Mouse (Mus musculus) granulocyte monocyte progenitor cell, adult 5-6 weeks (primary cell): ENCODE data around the gene Kmo. TPM values are rescaled to one million over a fixed set of nuclear protein-coding genes. Genes with fewer than 3 reads are reported as not detected.

ENCODE experiments used
- ATAC-seq: replicated peaks from 2 replicates; pipeline ENCODE4 v1.8.0; 2016; ENCODE audit warnings: mild to moderate bottlenecking, moderate TSS enrichment, inconsistent platforms; ENCODE audit not compliant: poor library complexity, severe bottlenecking
- total RNA-seq, 2 experiments: library from RNA; stranded (forward) in 1 of 2; stranded (reverse) in 1 of 2; fragments of 200-712, 200-1000 nt in 1 of 2; fragments of >200 nt in 1 of 2; fragmentation: Nextera tagmentation in 1 of 2; gene quantifications; 2 replicates each; pipeline ENCODE4 v1.2.3; 2014 to 2017

Gene Kmo
- total RNA-seq, 2 experiments from 2014 or later, result 2.5 to 3.9 TPM

DNA sequence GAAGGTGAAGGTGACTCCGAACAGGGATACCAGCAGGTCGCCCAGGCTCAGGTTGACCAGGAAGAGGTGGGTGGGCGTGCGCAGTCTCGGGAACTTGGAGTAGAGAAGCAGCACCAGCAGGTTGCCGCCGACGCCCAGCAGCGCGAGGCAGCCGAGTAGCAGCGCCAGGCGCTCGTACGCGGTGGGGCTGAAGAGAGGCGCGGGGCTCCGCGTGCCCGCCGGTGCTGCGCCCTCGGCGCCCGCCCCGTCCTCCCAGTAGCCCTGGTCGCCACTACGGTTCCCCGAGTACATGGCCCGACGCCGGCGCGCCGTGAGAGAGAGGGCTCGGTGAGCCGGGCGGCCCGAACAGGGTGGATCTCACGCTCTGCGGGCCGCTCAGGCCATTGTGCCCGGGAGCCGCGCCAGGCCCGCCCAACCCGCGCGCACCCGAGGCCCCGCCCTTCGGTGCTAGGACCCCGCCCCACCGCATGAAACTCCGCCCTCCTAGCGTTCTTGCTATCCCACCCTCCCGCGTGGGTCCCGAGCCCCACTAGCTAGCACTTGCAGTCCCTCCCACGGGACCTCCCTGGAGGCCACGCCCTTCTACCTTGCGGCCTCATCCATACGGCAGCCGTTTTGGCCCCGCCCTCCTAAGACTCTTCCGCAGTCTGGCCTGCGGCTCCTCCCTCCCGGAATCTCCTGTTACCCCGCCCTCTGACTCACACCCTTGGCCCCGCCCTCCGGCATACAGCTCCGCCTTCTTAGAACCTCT lies 72.2 kb downstream of the Kmo start, which contains the start of the genes Opn3 and Chml:
TSS of gene Opn3 (minus strand) at position 531 of the 751 bp plus-strand sequence.
TSS of gene Chml (minus strand) at position 656 of the 751 bp plus-strand sequence.
- peak; percentile 85 for ATAC-seq

DNA sequence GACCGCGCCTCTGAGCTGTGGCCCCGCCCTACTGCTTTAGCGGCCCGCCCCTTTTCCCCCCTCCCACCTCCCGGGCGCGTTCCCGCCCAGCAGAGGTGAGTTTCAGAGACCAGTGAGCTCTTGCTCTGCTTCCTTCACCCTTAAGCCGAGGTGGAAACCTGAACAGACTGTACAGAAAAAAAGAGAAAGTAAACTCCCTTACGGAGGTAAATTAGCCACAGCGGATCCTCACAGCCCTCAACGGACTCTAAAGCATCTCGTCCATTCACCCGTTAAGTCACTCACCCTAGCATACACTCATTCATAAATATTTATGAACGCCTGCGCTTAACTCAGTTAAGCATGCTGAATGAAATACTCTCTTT lies 72.8 kb downstream of the Kmo start:
- ATAC-seq, result no peak

DNA sequence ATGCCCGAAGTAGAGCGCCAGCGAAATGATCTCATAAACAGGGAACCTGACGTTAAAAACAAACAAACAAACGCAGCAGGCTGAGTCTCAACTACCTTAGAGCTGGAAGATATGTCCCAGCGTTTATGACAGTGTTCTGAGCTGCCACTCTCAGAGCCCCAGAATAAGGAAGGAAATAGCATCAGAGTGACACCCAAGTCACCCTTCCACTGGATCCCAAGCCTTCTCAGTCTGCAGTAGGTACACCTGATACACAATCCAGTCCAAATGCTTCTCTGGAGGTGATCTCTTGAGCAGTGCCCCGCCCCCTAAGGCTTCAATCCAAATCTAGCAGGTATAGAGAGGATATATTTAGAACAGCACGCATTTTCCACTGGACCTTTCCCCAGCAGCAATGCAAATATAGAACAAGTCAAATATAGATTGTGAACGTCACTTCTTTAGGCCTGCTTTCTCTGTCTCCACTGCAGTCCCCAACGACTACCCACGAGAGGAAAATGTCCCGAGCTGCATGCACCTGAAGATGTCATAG lies 73.3 kb downstream of the Kmo start:
- peak; percentile 31 for ATAC-seq

DNA sequence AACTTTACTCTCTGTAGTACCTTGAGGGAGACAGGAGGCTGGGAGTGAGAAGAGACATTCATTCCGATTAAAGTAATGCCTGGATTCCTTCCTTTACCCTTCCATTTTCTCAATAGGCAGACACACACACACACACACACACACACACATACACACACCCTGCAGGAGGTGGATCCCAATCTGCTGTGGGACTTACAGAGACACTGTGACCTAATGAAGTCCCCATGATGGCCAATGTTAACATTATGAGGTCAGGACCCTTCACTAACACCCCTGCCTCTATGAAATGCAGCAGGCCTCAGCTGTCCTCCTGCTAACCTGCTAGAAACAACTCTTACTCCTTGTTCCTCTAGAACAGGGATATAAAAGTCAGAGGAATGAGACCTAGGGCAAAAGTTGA lies 78.1 kb downstream of the Kmo start, which contains the start of gene Wdr64:
TSS of gene Wdr64 (plus strand) at position 301 of the 400 bp plus-strand sequence.
- no peak for ATAC-seq

DNA sequence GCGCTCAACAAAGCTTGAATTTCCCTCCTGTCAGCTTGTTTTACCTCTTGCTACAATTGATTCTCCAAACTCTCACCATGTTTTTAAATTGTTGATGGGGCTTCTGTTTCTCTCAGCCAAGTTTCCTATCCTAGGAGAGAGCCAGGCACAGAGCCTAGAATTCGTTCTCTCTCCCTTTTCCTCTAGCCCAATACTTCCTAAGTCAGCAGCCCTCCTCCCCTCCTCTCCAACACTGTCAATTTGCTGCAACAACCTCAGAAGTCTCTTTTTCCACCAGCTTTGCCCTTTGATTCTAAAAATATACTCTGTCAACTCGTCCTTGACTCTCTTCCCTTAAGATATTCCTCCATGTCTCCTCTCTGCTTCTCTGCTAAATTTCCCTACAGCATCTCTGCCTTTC lies 79.2 kb downstream of the Kmo start:
- no peak for ATAC-seq

DNA sequence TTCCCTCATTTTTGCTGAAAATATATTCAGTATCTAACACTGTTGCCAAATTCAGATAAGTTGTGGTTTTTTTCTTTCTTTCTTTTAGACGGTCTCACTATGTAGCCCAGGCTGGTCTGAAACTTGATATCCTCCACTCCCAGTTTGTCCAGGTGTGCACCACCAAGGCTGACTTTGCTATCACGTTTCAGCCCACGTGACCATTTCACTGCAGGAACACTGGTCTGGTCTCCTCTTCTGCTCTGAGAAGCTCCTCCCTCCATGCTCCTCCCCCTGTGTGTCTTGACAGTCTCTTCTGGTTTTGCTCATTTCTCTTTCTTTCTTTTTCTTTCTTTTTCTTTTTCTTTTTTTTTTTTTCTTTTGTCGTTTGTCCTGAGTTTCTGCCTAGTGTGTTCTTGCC lies 79.6 kb downstream of the Kmo start:
- 0 out of 2 replicates have a peak, but pooled peaks have one; percentile 27 for ATAC-seq

DNA sequence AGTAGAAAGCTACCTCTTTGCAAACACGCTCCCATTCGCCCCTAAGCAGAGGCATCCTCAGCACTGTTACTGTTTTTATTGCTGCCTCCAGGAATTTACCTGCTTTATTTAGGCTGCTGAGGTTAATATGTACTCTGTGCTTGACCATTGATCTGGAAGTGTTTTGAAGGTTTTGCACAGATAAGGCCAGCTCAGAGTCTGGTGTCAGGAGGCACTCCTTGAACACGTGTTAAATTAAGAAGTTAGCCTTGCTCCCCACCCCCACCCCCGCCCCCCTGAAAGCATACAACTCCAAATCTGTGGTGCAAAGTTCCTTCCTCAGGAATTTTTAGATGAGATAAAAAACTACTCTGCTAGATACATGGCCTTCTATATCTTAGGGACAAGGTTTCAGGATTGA lies 81.0 kb downstream of the Kmo start:
- ATAC-seq, result no peak

DNA sequence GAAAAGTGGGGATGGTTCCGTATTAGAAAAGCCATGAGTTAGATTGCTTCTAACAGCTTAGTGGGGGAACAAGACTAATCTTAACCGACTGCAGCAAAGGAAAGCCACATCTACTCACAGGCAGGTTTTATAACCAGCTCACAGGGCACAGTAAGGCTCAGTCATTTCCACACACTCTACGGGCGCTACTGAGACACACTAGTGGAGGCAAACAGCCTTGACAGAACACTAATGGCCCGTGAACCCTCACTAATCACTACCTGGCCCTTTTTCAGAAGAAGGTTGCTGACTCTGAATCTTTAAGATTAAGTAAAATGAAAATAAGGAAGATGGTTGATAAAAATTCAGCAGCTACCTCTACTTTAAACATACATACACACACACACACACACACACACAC lies 87.4 kb downstream of the Kmo start:
- 0 out of 2 replicates have a peak, but pooled peaks have one; percentile 32 for ATAC-seq

DNA sequence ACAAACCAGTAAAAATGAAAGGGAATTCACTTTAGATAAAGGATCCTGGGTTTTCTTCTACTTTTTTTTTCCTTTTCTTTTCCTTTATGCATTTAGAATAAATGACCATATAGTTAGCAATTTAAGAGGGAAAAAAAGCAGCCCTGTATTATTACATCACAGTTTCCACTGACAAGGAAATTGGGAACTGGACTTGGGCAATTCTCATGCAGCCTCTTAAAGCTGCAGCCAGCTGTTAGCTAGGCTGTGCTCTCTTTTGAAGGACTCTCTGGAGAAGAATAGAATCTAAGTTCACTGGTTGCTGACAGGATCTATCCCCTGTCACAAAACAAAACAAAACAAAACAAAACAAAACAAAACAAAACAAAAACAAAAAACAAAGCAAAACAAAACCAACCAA lies 87.8 kb downstream of the Kmo start:
- peak; percentile 82 for ATAC-seq

Other genes with a start within 250 kb of the Kmo start
- gene Rgs7, start 127.9 kb upstream of the Kmo start, total RNA-seq (2014; fragmentation: Nextera tagmentation), result not detected in 2 replicates
- gene Rgs7, start 127.9 kb upstream of the Kmo start, total RNA-seq (2017), result not detected in 2 replicates
- gene Fh1, start 5.3 kb downstream of the Kmo start, total RNA-seq (2014; fragmentation: Nextera tagmentation), result 89.5 and 119 TPM in 2 replicates
- gene Fh1, start 5.3 kb downstream of the Kmo start, total RNA-seq (2017), result 154 and 156 TPM in 2 replicates
- 0.13 and 1.3 TPM in 2 replicates for gene Opn3, start 72.4 kb downstream of the Kmo start, total RNA-seq (2014; fragmentation: Nextera tagmentation)
- 0.39 and 0.82 TPM in 2 replicates for gene Opn3, start 72.4 kb downstream of the Kmo start, total RNA-seq (2017)
- gene Chml, start 72.5 kb downstream of the Kmo start, total RNA-seq (2014; fragmentation: Nextera tagmentation), result 8.9 and 13.5 TPM in 2 replicates
- gene Chml, start 72.5 kb downstream of the Kmo start, total RNA-seq (2017), result 13.8 and 14.5 TPM in 2 replicates
- not detected in 2 replicates for gene Wdr64, start 78.2 kb downstream of the Kmo start, total RNA-seq (2014; fragmentation: Nextera tagmentation)
- gene Wdr64, start 78.2 kb downstream of the Kmo start, total RNA-seq (2017), result not detected in 2 replicates